Mouse (Mus musculus) effector memory CD4-positive, alpha-beta T cell, adult 7 months (primary cell): ENCODE measurements around the gene Arv1. TPM values are rescaled to one million over a fixed set of nuclear protein-coding genes. Genes with fewer than 3 reads are reported as not detected.

Experiments
- polyA plus RNA-seq: library from polyadenylated mRNA; unstranded; fragments of 100-300 nt; shearing (Covaris generic); gene quantifications from one replicate; pipeline ENCODE4 v1.2.1, GENCODE M21; 2017

The Arv1 gene
- 19.9 TPM for polyA plus RNA-seq

GRCm38 (mm10) chr8:124721862-124722515 is at the start of gene Arv1, which contains the start of gene Ttc13:
Gene Arv1 (plus strand): TSS chr8:124722139.
Gene Ttc13 (minus strand): TSS chr8:124721983.

GRCm38 (mm10) chr8:124751709-124752173 is 29.8 kb downstream of the Arv1 start, which contains the start of gene Fam89a:
Gene Fam89a (minus strand): TSS chr8:124751832.

Other genes with a start within 250 kb of the Arv1 start
- 50.8 TPM for gene Cog2, start 201.4 kb upstream of the Arv1 start, polyA plus RNA-seq
- not detected for gene Agt, start 152.4 kb upstream of the Arv1 start, polyA plus RNA-seq
- gene Capn9, start 146.0 kb upstream of the Arv1 start, polyA plus RNA-seq, result not detected
- gene 2310022B05Rik, start 58.8 kb upstream of the Arv1 start, polyA plus RNA-seq, result 4.1 TPM
- gene Ttc13, start 156 bp upstream of the Arv1 start, polyA plus RNA-seq, result 56.5 TPM
- gene Fam89a, start 29.7 kb downstream of the Arv1 start, polyA plus RNA-seq, result 1.1 TPM
- 0.12 TPM for gene Trim67, start 71.0 kb downstream of the Arv1 start, polyA plus RNA-seq
- 48.2 TPM for gene Gnpat, start 140.9 kb downstream of the Arv1 start, polyA plus RNA-seq
- 15.1 TPM for gene 2810004N23Rik, start 141.0 kb downstream of the Arv1 start, polyA plus RNA-seq
- gene Exoc8, start 175.6 kb downstream of the Arv1 start, polyA plus RNA-seq, result 5.1 TPM
- gene Sprtn, start 175.7 kb downstream of the Arv1 start, polyA plus RNA-seq, result 5.7 TPM
- 42.7 TPM for gene Egln1, start 227.2 kb downstream of the Arv1 start, polyA plus RNA-seq